ENCODE assay signal across 8 mouse cellular contexts in the genomic region with DNA sequence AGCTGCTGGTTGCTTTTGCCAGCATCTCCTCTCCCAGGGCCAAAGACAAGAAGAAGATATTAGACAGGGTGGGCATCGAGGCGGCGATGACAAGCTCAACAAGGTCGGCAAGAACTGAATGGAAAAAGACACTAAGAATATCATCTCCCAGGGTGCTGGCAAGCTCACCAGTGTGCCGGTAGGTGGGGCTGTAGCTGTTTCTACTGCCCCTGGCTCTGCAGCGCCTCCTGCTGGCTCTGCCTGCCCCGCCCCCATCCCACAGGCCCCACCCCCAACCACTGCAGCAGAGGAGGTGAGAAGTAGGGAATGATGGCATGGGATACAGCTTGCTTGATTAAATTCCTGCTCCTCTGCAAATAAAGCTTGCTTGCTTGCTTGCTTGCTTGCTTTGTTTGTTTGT. TPM values are rescaled to one million over a fixed set of nuclear protein-coding genes. Genes with fewer than 3 reads are reported as not detected.
DNase-seq lines count a peak whose midpoint lies in the region; ATAC-seq and TF ChIP-seq lines count a peak whose summit lies in the region.

No protein-coding gene starts in this region.

- 30% methylated on average over 7 of the region's 7 CpGs for WGBS in olfactory bulb, adult 2 months

- no peak for TF ChIP-seq POLR2A in olfactory bulb, adult 2 months (IDR thresholded peaks at IDR 0.05; ENCODE audit: insufficient read depth, low read depth, low read length)

- peak; percentile 84 for ATAC-seq in common myeloid progenitor, adult 5-6 weeks (replicated peaks; ENCODE audit: low read depth, poor library complexity, severe bottlenecking)

- H3K27ac ChIP-seq in olfactory bulb, adult 2 months (ENCODE audit: insufficient read depth, low read depth, low read length) = no peak overlapping the region

- TF ChIP-seq CTCF in olfactory bulb, adult 2 months (IDR thresholded peaks at IDR 0.05; ENCODE audit: insufficient read depth, low read depth, low read length) = peak; percentile 57

- no peak overlapping the region for H3K4me3 ChIP-seq in olfactory bulb, adult 2 months (ENCODE audit: insufficient read depth, low read depth, low read length)

- H3K4me1 ChIP-seq in olfactory bulb, adult 2 months (ENCODE audit: control insufficient read depth, insufficient read depth, low read length) = peaks cover 16% of the 10 kb centered on the region

- peak; percentile 12 to 23 for DNase-seq in frontal cortex, postnatal 25 days (ENCODE audit: low spot score in 2 of 2)
- no peak for DNase-seq in frontal cortex, postnatal 10 days (ENCODE audit: low spot score in 2 of 2)
- DNase-seq in right cerebral cortex, postnatal 14 days = peak; percentile 66
- no peak for DNase-seq in right cerebral cortex, postnatal 10 days (ENCODE audit: low spot score in 2 of 2)
- peak; percentile 67 to 71 for DNase-seq in kidney, postnatal 25 days
- DNase-seq in urinary bladder, postnatal 10 days (ENCODE audit: low spot score) = no peak

RNA-seq across cellular contexts. Expression of a gene that starts 3.4 kb away (rescaled TPM):
- total RNA-seq in common myeloid progenitor, adult 5-6 weeks (2017) = 30.7 and 35.2 TPM in 2 replicates
- not detected in 2 replicates for polyA plus RNA-seq in olfactory bulb, adult 2 months (2012; ENCODE audit: insufficient read depth, insufficient read length, low replicate concordance, missing spikeins)

RNA-seq across cellular contexts. Expression of a gene that starts 36.7 kb away (rescaled TPM):
- total RNA-seq in common myeloid progenitor, adult 5-6 weeks (2017) = 87.5 and 106 TPM in 2 replicates
- polyA plus RNA-seq in olfactory bulb, adult 2 months (2012; ENCODE audit: insufficient read depth, insufficient read length, low replicate concordance, missing spikeins) = not detected in 2 replicates

RNA-seq across cellular contexts. Expression of a gene that starts 52.8 kb away (rescaled TPM):
- 23.1 and 25.0 TPM in 2 replicates for total RNA-seq in common myeloid progenitor, adult 5-6 weeks (2017)
- polyA plus RNA-seq in olfactory bulb, adult 2 months (2012; ENCODE audit: insufficient read depth, insufficient read length, low replicate concordance, missing spikeins) = not detected in 2 replicates

Comparison
In these comparisons a context has a peak if more than half of its experiments do, and no peak if none do; other contexts are left out.
1. DNase-seq: peak in frontal cortex, postnatal 25 days (2 of 2), right cerebral cortex, postnatal 14 days (single experiment) and kidney, postnatal 25 days (2 of 2); none in frontal cortex, postnatal 10 days (0 of 2), right cerebral cortex, postnatal 10 days (0 of 2) and urinary bladder, postnatal 10 days (single experiment).